Mouse (Mus musculus) cortical plate, adult 2 months (tissue): ENCODE measurements at regions not wholly inside any gene's neighbourhood (a gene's known extent, or its start where the extent isn't known, plus 50 kb on each side); places are given as distances from the start of the nearest gene placed in this dataset.

Experiments
- CTCF ChIP-seq: fragments of 200-500 bp; IDR thresholded peaks from 2 replicates; pipeline ENCODE4 v1.5.1; 2011; ENCODE audit warnings: mild to moderate bottlenecking, control low read depth, low read length; ENCODE audit not compliant: insufficient read depth; ENCODE audit errors: extremely low read depth
- POLR2A ChIP-seq: fragments of 200-500 bp; IDR thresholded peaks from 2 replicates; pipeline ENCODE4 v1.6.1; 2011; ENCODE audit warnings: mild to moderate bottlenecking, low read length, control low read depth; ENCODE audit not compliant: insufficient read depth; ENCODE audit errors: extremely low read depth

DNA sequence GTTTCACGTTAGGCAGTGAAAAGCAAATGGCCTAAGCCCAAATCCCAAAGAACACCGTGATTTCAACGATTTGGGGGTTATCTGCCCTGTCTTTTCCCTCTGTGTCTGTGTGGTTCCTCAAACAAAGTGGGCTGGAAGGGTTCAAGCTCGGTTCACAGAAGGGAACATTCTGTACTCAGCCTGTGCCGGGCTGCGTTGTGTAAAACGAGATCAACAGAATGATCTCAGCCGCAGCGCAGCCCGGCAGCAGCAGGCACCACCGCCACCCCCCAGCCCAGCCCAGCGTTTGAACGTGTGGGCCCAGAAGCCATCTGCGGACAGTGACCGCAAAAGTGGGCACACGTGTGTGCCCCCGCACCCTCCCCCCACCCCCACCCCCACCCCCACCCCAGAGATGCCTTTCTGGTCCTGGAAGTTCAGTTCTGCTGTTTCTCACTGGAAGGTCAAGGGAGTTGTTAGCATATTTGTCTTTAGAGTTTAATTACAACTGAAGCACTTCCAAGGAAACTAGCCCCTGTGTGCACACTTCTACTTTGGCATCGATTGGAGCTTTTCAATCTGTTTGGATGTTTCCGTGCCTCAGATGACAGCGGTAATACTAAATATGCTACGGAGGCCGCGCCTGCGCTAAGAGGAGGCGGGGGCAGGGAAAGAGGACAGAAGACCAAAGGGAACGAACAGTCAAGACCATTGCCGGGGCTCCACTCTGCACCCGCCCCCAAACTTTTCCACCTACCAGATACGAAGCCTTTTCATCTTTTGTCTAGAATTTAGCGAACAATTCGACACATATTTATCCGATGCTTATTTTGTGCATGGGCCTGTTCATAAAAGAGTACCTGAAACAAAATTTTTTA is 83.9 kb upstream of the Klf9 start:
- 0 out of 2 replicates have a peak, but pooled peaks have one; percentile 37 for TF ChIP-seq POLR2A
- TF ChIP-seq CTCF: no peak
